Mouse (Mus musculus) forebrain, embryonic 16.5 days (tissue): ENCODE results near the gene Cdhr5. TPM values are rescaled to one million over a fixed set of nuclear protein-coding genes. Genes with fewer than 3 reads are reported as not detected.
"Not testable (repeated sequence)": the region's sequence is repeated elsewhere in the genome, so short reads cannot be mapped to it uniquely, and the experiment has no call there.

Experiments used
- ATAC-seq: fragments of 200-750 bp; cut with Nextera tagmentation; 2 replicates; pipeline ENCODE4 v1.8.0; 2017; ENCODE audit warnings: mild to moderate bottlenecking, moderate library complexity
- H3K27ac ChIP-seq: fragments of 300-500 bp; sonication (generic); 2 replicates; pipeline ENCODE4 v1.5.1; 2014; ENCODE audit warnings: low read length, control low read depth
- H3K27me3 ChIP-seq: fragments of 300-500 bp; sonication (generic); replicated peaks from 2 replicates; pipeline ENCODE4 v1.6.1; 2014; ENCODE audit warnings: low read length; ENCODE audit not compliant: control insufficient read depth, insufficient read depth
- H3K36me3 ChIP-seq: fragments of 300-500 bp; sonication (generic); 2 replicates; pipeline ENCODE4 v1.6.1; 2014; ENCODE audit not compliant: control insufficient read depth, insufficient read depth
- H3K4me1 ChIP-seq: fragments of 300-500 bp; sonication (generic); replicated peaks from 2 replicates; pipeline ENCODE4 v1.6.1; 2014; ENCODE audit warnings: low read length; ENCODE audit not compliant: control insufficient read depth, insufficient read depth
- H3K4me2 ChIP-seq: fragments of 300-500 bp; sonication (generic); 2 replicates; pipeline ENCODE4 v1.6.1; 2014; ENCODE audit warnings: mild to moderate bottlenecking, low read length, control low read depth
- H3K4me3 ChIP-seq: fragments of 300-500 bp; sonication (generic); replicated peaks from 2 replicates; pipeline ENCODE4 v1.5.1; 2014; ENCODE audit warnings: mild to moderate bottlenecking, low read length, control low read depth
- H3K9ac ChIP-seq: fragments of 300-500 bp; sonication (generic); replicated peaks from 2 replicates; pipeline ENCODE4 v1.6.1; 2014; ENCODE audit warnings: low read depth, low read length, control low read depth
- H3K9me3 ChIP-seq: fragments of 300-500 bp; sonication (generic); 2 replicates; pipeline ENCODE4 v1.6.1; 2016; ENCODE audit warnings: low read length; ENCODE audit not compliant: control insufficient read depth
- WGBS: fragments of 180-500 bp; shearing (Covaris S2); extraction: QIAGEN DNeasy Blood & Tissue Kit; methylation state at CpG from one replicate; pipeline ENCODE4 v1.1.7; 2014; 5-methylcytosine and 5-hydroxymethylcytosine counted together
- polyA plus RNA-seq: library from polyadenylated mRNA; unstranded; fragments of >200 nt; fragmentation: Nextera tagmentation; extraction: Ambion mirVana; gene quantifications from 2 replicates; pipeline ENCODE4 v1.2.1, GENCODE M21; 2015

Cdhr5 gene
- polyA plus RNA-seq, 1 experiment from 2014 or later, result not detected

DNA sequence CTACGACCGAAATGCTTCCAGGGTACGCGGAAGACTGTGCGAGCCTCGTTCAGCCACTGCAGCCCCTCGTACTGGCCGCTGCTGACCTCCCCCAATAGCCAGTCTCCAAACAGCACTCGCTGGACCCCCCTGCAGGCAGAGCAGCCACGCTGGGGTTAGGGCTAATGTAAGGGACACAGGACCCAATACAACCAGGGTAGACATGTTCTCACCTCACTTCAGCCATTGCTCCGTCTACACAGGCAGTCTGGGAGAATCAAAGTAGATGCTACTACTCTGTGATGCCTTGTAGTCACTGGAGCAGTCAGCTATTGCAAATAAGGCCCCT is 11.2 kb downstream of the Cdhr5 start:
- Histone ChIP-seq H3K9me3 (no peaks in the 10 kb centered on the region), H3K4me3 (no peak overlapping the region), H3K4me2 (no peak overlapping the region), H3K9ac (no peak overlapping the region), H3K27ac (no peak overlapping the region), H3K27me3 (no peaks in the 10 kb centered on the region), H3K4me1 (peaks cover 5% of the 10 kb centered on the region), H3K36me3 (peaks cover 26% of the 10 kb centered on the region)
- 39% methylated on average over 11 of the region's 11 CpGs for WGBS
- ATAC-seq, result 0 out of 2 replicates have a peak, but pooled peaks have one; percentile 16

GRCm38 (mm10) chr7:141264761-141265410 is 11.7 kb downstream of the Cdhr5 start:
- peak; percentile 64 for ATAC-seq

DNA sequence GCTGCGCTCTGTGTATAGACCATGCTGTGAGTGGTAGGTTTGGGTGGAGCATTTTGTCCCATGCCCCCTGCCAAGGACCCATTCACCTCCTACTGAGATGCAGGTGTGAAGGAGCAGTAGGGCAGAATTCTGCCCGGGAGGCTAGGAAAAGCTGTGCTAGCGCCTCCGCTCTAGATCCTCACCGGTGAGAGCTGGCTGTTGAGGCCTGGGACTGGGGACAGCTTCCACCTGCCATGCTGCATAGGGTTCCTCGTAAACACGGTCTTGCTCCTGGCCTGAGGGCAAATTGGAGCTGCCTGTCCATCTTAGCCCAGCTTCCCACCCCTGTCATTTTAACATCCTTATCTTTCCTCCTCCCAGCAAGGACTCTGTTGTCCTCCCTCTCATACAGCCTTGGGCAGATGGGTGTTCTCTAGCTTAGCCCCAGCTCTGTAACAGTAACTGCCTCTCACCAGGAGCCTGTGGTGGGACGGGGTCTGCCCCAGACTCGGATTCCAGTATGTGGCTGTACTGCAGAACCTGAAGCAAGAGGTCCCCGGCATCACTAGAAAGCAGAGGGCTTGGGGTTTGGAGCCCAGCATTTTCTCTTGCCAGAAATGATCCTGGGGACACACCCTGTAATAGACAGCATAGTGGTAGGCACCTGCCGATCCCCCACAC is 12.4 kb downstream of the Cdhr5 start:
- Histone ChIP-seq H3K9ac (no peak overlapping the region), H3K9me3 (no peaks in the 10 kb centered on the region), H3K4me2 (no peak overlapping the region), H3K4me1 (peaks cover 5% of the 10 kb centered on the region), H3K27ac (no peak overlapping the region), H3K36me3 (peaks cover 34% of the 10 kb centered on the region), H3K27me3 (no peaks in the 10 kb centered on the region), H3K4me3 (no peak overlapping the region)
- ATAC-seq, result no peak
- 79% methylated on average over 11 of the region's 11 CpGs for WGBS

More at GRCm38 (mm10) chr7:141264761-141265410, 11.7 kb downstream of the Cdhr5 start:
- no peak overlapping the region for H3K9ac ChIP-seq
- no peaks in the 10 kb centered on the region for H3K9me3 ChIP-seq
- WGBS, result 37% methylated on average over 12 of the region's 12 CpGs
- no peak overlapping the region for H3K4me3 ChIP-seq
- peaks cover 30% of the 10 kb centered on the region for H3K36me3 ChIP-seq
- H3K27ac ChIP-seq, result no peak overlapping the region
- H3K27me3 ChIP-seq, result no peaks in the 10 kb centered on the region
- H3K4me1 ChIP-seq, result peaks cover 5% of the 10 kb centered on the region
- no peak overlapping the region for H3K4me2 ChIP-seq

GRCm38 (mm10) chr7:141263640-141264039 is 12.9 kb downstream of the Cdhr5 start:
- Histone ChIP-seq H3K4me3 (no peak overlapping the region), H3K36me3 (peaks cover 36% of the 10 kb centered on the region), H3K9ac (no peak overlapping the region), H3K9me3 (no peaks in the 10 kb centered on the region), H3K27ac (no peak overlapping the region), H3K4me2 (no peak overlapping the region), H3K4me1 (peaks cover 5% of the 10 kb centered on the region), H3K27me3 (no peaks in the 10 kb centered on the region)
- WGBS, result 89% methylated on average over 13 of the region's 13 CpGs
- no peak for ATAC-seq

- H3K4me1 ChIP-seq, result peaks cover 5% of the 10 kb centered on the region
- no peak for ATAC-seq
- no peak overlapping the region for H3K4me3 ChIP-seq
- peaks cover 44% of the 10 kb centered on the region for H3K36me3 ChIP-seq
- H3K27me3 ChIP-seq, result no peaks in the 10 kb centered on the region
- no peak overlapping the region for H3K27ac ChIP-seq
- no peak overlapping the region for H3K9ac ChIP-seq
- H3K9me3 ChIP-seq, result no peaks in the 10 kb centered on the region
- 90% methylated on average over 3 of the region's 3 CpGs for WGBS
- H3K4me2 ChIP-seq, result no peak overlapping the region
Measured at GRCm38 (mm10) chr7:141261480-141261879, 15.1 kb downstream of the Cdhr5 start.

DNA sequence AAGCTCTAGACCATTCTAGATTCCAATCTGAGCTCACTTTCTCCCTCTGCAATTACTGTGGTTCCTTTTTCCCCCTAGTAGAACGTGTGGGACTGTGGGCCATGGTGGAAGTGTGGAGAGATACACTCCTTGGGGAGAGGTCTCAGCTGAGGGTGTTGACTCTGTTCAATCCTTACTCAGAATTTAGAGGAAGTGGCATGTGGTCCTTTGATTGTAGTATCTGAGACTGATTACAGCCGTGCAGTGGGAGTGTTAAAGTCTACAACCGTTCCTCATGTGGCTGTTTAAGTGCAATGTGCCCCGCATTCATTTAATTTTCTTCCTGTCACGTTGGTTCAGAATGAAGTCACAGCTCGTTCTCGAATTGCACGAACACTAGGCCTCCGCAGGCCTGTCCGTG is 20.4 kb downstream of the Cdhr5 start:
- H3K4me2 ChIP-seq, result no peak overlapping the region
- no peak overlapping the region for H3K9ac ChIP-seq
- H3K9me3 ChIP-seq, result no peaks in the 10 kb centered on the region
- no peaks in the 10 kb centered on the region for H3K27me3 ChIP-seq
- peaks cover 35% of the 10 kb centered on the region for H3K36me3 ChIP-seq
- no peak overlapping the region for H3K27ac ChIP-seq
- ATAC-seq, result no peak
- no peaks in the 10 kb centered on the region for H3K4me1 ChIP-seq
- H3K4me3 ChIP-seq, result no peak overlapping the region
- WGBS, result 94% methylated on average over 10 of the region's 10 CpGs

DNA sequence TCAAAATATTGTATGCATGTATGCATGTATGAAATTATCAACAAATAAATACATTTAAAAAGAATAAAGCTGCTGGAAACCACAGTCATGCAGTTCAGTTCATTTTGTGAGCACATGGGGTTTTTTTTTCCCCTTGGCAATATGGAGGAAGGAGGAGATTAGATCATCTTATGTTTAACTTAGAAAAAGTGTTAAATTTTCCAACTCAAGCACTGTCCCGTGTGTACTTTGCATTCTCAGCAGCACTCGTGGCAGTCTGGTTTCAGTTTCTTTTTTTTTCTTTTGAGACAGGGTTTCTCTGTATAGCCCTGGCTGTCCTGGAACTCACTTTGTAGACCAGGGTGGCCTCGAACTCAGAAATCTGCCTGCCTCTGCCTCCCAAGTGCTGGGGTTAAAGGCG is 26.1 kb downstream of the Cdhr5 start:
- not testable (repeated sequence) for H3K27ac ChIP-seq, H3K9me3 ChIP-seq
- WGBS, result 88% methylated on average over 4 of the region's 4 CpGs

GRCm38 (mm10) chr7:141231551-141231950 is 45.0 kb downstream of the Cdhr5 start:
- WGBS, result 87% methylated on average over 9 of the region's 10 CpGs

More for the DNA sequence above, 26.1 kb downstream of the Cdhr5 start:
- peaks cover 42% of the 10 kb centered on the region for H3K36me3 ChIP-seq
- H3K4me3 ChIP-seq, H3K4me1 ChIP-seq, H3K4me2 ChIP-seq, H3K9ac ChIP-seq, H3K27me3 ChIP-seq, ATAC-seq: not testable (repeated sequence)

DNA sequence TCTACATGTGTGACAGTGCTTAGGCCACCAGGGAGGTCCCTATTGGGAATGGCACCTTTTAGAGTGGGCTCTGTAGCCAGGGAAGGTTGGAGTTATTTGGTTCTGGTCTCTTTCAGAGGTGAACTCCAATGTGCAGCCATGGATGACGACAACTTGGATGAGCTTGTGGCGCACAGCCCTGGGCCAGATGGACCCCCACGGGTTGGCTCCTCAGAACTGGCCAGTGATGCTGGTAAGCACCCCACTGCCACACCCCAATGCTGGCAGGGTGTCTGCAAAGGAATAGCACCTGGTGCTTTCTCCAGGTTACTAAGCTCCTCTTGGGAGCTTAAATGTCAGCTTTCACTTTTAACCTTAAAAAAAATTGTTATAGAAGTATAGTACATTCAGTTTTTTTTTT is 45.5 kb downstream of the Cdhr5 start:
- H3K4me2 ChIP-seq, result no peak overlapping the region
- H3K36me3 ChIP-seq, result peaks cover 20% of the 10 kb centered on the region
- no peak for ATAC-seq
- H3K9me3 ChIP-seq, result no peaks in the 10 kb centered on the region
- H3K27ac ChIP-seq, result no peak overlapping the region
- no peak overlapping the region for H3K4me3 ChIP-seq
- H3K4me1 ChIP-seq, result peaks cover 18% of the 10 kb centered on the region
- WGBS, result 89% methylated on average over 3 of the region's 3 CpGs
- no peak overlapping the region for H3K9ac ChIP-seq
- H3K27me3 ChIP-seq, result no peaks in the 10 kb centered on the region

More at GRCm38 (mm10) chr7:141231551-141231950, 45.0 kb downstream of the Cdhr5 start:
- Histone ChIP-seq H3K4me2 (no peak overlapping the region), H3K27ac (no peak overlapping the region), H3K4me3 (no peak overlapping the region), H3K27me3 (no peaks in the 10 kb centered on the region), H3K36me3 (peaks cover 20% of the 10 kb centered on the region), H3K9ac (no peak overlapping the region), H3K4me1 (peaks cover 18% of the 10 kb centered on the region), H3K9me3 (no peaks in the 10 kb centered on the region)
- no peak for ATAC-seq
